Mouse (Mus musculus) C2C12 (cell line): ENCODE data around the gene Lrch3.

Source experiments
- CTCF ChIP-seq: IDR thresholded peaks from one replicate; pipeline ENCODE4 v1.5.1; 2011; ENCODE audit not compliant: control insufficient read depth, insufficient read depth, insufficient read length
- MYOD1 ChIP-seq: IDR thresholded peaks from one replicate; pipeline ENCODE4 v1.6.1; 2011; ENCODE audit warnings: low read depth; ENCODE audit not compliant: control insufficient read depth, insufficient read length
- MYOG ChIP-seq: IDR thresholded peaks from one replicate; pipeline ENCODE4 v1.6.1; 2011; ENCODE audit not compliant: control insufficient read depth, insufficient read length; ENCODE audit errors: extremely low read depth

DNA sequence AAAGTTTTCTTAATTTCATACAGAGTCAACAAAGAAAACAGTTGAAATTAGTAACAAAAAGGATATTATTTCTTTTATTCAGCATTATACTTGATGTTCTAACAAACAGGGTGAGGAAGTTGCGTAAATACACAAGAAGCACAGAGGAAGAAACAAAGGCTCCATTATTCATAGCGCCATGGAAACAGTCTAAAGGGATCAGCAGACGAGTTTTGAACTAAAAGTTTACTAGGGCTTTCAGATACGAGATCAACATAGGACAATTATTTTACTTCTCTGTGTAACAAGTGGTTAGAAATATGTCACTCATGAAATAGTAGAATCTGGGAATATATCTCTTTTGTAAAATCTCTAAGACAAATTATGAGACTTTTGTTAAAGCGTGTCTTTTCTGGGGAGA lies 31.5 kb downstream of the Lrch3 start:
- TF ChIP-seq CTCF (no peak), MYOG (no peak), MYOD1 (no peak)
